Mouse (Mus musculus) Patski (cell line): ENCODE results near the gene Ccdc3. TPM values are rescaled to one million over a fixed set of nuclear protein-coding genes. Genes with fewer than 3 reads are reported as not detected.

Source experiments
- ATAC-seq: fragments of 100-300 bp; one replicate; pipeline ENCODE4 v1.8.0; 2021
- CTCF ChIA-PET: fragments of 350-600 bp; sonication (Branson Sonifier 250); formaldehyde crosslinking; loops from one replicate; lab custom pipeline; 2022; ENCODE audit warnings: inconsistent platforms; lab: Charles Lee
- POLR2A ChIA-PET: fragments of 350-600 bp; sonication (Branson Sonifier 250); formaldehyde crosslinking; loops from one replicate; lab custom pipeline; 2022; ENCODE audit warnings: antibody characterized with exemption, inconsistent platforms; lab: Charles Lee
- DNase-seq: peaks from one replicate; pipeline ENCODE4 v3.0.0-alpha.2; 2011; ENCODE audit warnings: low read depth, low spot score
- H3K27me3 ChIP-seq: fragments of 371-371 bp; one replicate; pipeline ENCODE4 v1.5.1; 2021
- CTCF ChIP-seq: fragments of 100-300 bp; IDR thresholded peaks from one replicate; pipeline ENCODE4 v1.5.1; 2021
- in situ Hi-C: fragments of 300-500 bp; cut with MboI; formaldehyde crosslinking; loops from 3 replicates; pipeline ENCODE4 v1.11.1; 2018; ENCODE audit warnings: low pct_unique_long_range_greater_than_20kb, mixed read lengths
- polyA plus RNA-seq: library from polyadenylated mRNA; unstranded; gene quantifications from one replicate; pipeline ENCODE4 v1.2.3, GENCODE M21; 2021

Gene Ccdc3
- polyA plus RNA-seq, 1 experiment from 2014 or later: 0.24 TPM

GRCm38 (mm10) chr2:5181462-5182443 lies 44.2 kb downstream of the Ccdc3 start:
- no peak for TF ChIP-seq CTCF
- in situ Hi-C loops: no loop called here
- CTCF ChIA-PET: interaction anchor here (1.7 to 1.9 kb wide), 2 partner anchors 10 to 29 kb away, joined by 4 to 5 read pairs; no protein-coding TSS in a partner anchor
- no peaks in the 10 kb centered on the region for H3K27me3 ChIP-seq
- POLR2A ChIA-PET: no interaction called here
- no peak for DNase-seq
- no peak for ATAC-seq

- no peak for TF ChIP-seq CTCF
- H3K27me3 ChIP-seq: no peaks in the 10 kb centered on the region
- CTCF ChIA-PET: no interaction called here
- no peak for DNase-seq
- no peak for ATAC-seq
- in situ Hi-C loops: no loop called here
- POLR2A ChIA-PET: no interaction called here
Observed at GRCm38 (mm10) chr2:5184166-5184565, 46.6 kb downstream of the Ccdc3 start.

GRCm38 (mm10) chr2:5185631-5186030 lies 48.1 kb downstream of the Ccdc3 start:
- ATAC-seq (no peak), DNase-seq (no peak)
- ChIA-PET CTCF (no interaction called here), POLR2A (no interaction called here)
- TF ChIP-seq CTCF: no peak
- in situ Hi-C loops: no loop called here
- H3K27me3 ChIP-seq: no peaks in the 10 kb centered on the region

GRCm38 (mm10) chr2:5192156-5192555 lies 54.6 kb downstream of the Ccdc3 start:
- ChIA-PET CTCF (no interaction called here), POLR2A (no interaction called here)
- no peaks in the 10 kb centered on the region for H3K27me3 ChIP-seq
- in situ Hi-C loops: no loop called here
- DNase-seq (no peak), ATAC-seq (no peak)
- no peak for TF ChIP-seq CTCF

- TF ChIP-seq CTCF: no peak
- H3K27me3 ChIP-seq: no peaks in the 10 kb centered on the region
- ChIA-PET POLR2A (no interaction called here), CTCF (no interaction called here)
- no peak for DNase-seq
- in situ Hi-C loops: no loop called here
- ATAC-seq: no peak
Observed at GRCm38 (mm10) chr2:5193071-5193470, 55.5 kb downstream of the Ccdc3 start.

GRCm38 (mm10) chr2:5194701-5195215 lies 57.2 kb downstream of the Ccdc3 start:
- ChIA-PET CTCF (no interaction called here), POLR2A (no interaction called here)
- ATAC-seq (peak; percentile 72), DNase-seq (peak; percentile 46)
- no peaks in the 10 kb centered on the region for H3K27me3 ChIP-seq
- in situ Hi-C loops: no loop called here
- TF ChIP-seq CTCF: no peak

GRCm38 (mm10) chr2:5197486-5197885 lies 59.9 kb downstream of the Ccdc3 start:
- no peaks in the 10 kb centered on the region for H3K27me3 ChIP-seq
- in situ Hi-C loops: no loop called here
- ChIA-PET POLR2A (interaction anchor here (1.2 kb wide), 1 partner anchor 9 kb away, joined by 3 read pairs; no protein-coding TSS in a partner anchor), CTCF (no interaction called here)
- no peak for TF ChIP-seq CTCF
- DNase-seq (no peak), ATAC-seq (no peak)

GRCm38 (mm10) chr2:5199289-5199688 lies 61.7 kb downstream of the Ccdc3 start:
- ChIA-PET CTCF (no interaction called here), POLR2A (no interaction called here)
- no peaks in the 10 kb centered on the region for H3K27me3 ChIP-seq
- no peak for TF ChIP-seq CTCF
- in situ Hi-C loops: no loop called here
- no peak for ATAC-seq
- DNase-seq: no peak

GRCm38 (mm10) chr2:5200817-5201364 lies 63.3 kb downstream of the Ccdc3 start:
- no peak for TF ChIP-seq CTCF
- POLR2A ChIA-PET: no interaction called here
- CTCF ChIA-PET: interaction anchor here (1.3 kb wide), 1 partner anchor 21 kb away, joined by 3 read pairs; no protein-coding TSS in a partner anchor
- ATAC-seq (peak; percentile 47), DNase-seq (peak; percentile 59)
- H3K27me3 ChIP-seq: no peaks in the 10 kb centered on the region
- in situ Hi-C loops: no loop called here

GRCm38 (mm10) chr2:5203146-5203545 lies 65.6 kb downstream of the Ccdc3 start:
- TF ChIP-seq CTCF: no peak
- H3K27me3 ChIP-seq: no peaks in the 10 kb centered on the region
- ChIA-PET CTCF (no interaction called here), POLR2A (no interaction called here)
- DNase-seq (no peak), ATAC-seq (no peak)
- in situ Hi-C loops: no loop called here

GRCm38 (mm10) chr2:5204941-5205340 lies 67.4 kb downstream of the Ccdc3 start:
- DNase-seq (no peak), ATAC-seq (no peak)
- no peaks in the 10 kb centered on the region for H3K27me3 ChIP-seq
- in situ Hi-C loops: no loop called here
- ChIA-PET POLR2A (no interaction called here), CTCF (no interaction called here)
- TF ChIP-seq CTCF: no peak
